Mouse (Mus musculus): ENCODE data around the gene Mfap2. TPM values are rescaled to one million over a fixed set of nuclear protein-coding genes. Genes with fewer than 3 reads are reported as not detected.

Mfap2 gene
- polyA plus RNA-seq (2017; shearing (Covaris generic)): not detected

DNA sequence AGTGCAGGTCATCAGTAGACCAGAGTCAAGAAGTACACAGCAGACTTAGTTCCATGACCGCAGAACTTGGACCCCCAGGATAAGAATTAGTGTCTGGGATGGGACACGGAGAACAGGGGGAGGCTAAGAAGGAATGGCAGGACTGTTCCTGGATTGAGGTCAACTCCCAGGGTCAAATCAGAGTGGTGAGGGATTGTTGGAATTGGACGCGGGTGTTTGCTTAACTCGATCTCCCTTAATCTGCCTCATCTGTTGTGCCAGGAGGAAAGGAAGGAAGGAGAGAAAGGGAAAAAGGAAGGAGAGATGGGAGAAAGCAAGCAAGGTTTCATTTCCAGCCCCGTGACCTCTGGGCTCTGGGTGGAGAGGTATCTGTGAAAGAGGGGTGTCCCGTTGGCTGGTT, at the start of gene Mfap2:
Gene Mfap2, plus strand, starts transcription at position 301 of the 400 bp plus-strand sequence.
- no peak for ATAC-seq

GRCm38 (mm10) chr4:140960781-140961466, 49.3 kb upstream of the Mfap2 start, which contains the start of gene Sdhb:
Sdhb (plus strand) TSS chr4:140961203.
- ATAC-seq: peak; percentile 88

- peak; percentile 57 for ATAC-seq
Measured at GRCm38 (mm10) chr4:140961467-140962206, 48.6 kb upstream of the Mfap2 start.

DNA sequence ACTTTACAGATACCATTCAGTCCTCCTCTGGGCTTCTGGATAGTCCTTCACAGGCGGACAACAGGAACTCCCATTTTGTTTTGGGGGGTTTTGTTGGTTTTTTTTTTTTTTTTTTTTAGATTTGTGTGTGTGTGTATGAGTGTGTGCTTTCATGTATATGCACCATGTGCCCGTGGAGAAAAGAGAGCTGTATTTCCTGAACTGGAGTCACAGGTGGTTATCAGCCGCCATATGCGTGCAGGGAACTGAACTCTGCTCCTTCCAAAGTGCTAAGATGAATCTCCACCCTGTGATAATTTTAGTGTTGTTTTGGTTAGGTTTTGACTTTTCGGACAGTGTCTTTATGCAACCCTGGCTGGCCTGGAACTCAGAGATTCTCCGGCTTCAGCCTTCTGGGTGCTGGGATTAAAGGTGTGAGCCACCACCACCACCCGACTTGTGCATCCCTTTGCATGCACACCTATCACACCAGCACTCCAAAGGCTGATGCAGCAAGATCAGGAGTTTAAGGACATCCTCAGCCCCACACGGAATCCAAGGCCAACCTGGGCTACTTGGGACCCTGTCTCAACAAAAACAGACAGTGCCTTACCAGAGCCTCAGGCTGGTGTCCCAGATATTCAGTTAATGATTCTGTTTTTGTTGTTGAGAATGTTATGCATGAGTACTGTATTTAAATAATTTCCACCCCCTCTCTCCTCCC, 47.9 kb upstream of the Mfap2 start:
- no peak for ATAC-seq

GRCm38 (mm10) chr4:140962950-140963349, 47.3 kb upstream of the Mfap2 start:
- ATAC-seq: no peak

GRCm38 (mm10) chr4:140963941-140964597, 46.1 kb upstream of the Mfap2 start:
- no peak for ATAC-seq

GRCm38 (mm10) chr4:140964620-140965019, 45.6 kb upstream of the Mfap2 start:
- ATAC-seq: peak; percentile 31

GRCm38 (mm10) chr4:140967386-140968159, 42.6 kb upstream of the Mfap2 start:
- no peak for ATAC-seq

GRCm38 (mm10) chr4:140971691-140972090, 38.5 kb upstream of the Mfap2 start:
- no peak for ATAC-seq

GRCm38 (mm10) chr4:140974408-140974807, 35.8 kb upstream of the Mfap2 start:
- no peak for ATAC-seq

DNA sequence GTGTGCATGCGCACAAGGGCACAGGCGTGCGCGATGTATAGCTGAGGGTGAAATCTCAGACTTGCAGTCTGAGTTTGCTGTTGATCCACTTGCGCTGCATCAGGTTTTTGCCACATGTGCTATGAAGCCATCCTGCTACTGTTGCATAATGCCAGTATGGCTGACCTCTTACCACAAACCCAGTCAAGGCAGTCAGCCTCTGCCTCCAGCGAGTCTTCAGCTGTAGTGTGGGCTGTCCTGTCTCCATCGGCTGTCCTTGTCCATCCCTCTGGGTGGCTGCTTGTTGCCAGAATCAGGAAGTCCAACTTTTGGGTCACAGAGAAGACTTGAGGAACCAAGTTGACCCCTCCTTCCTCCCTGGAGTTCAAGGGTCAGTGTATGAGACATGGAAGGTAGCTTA, 34.9 kb upstream of the Mfap2 start:
- ATAC-seq: no peak

DNA sequence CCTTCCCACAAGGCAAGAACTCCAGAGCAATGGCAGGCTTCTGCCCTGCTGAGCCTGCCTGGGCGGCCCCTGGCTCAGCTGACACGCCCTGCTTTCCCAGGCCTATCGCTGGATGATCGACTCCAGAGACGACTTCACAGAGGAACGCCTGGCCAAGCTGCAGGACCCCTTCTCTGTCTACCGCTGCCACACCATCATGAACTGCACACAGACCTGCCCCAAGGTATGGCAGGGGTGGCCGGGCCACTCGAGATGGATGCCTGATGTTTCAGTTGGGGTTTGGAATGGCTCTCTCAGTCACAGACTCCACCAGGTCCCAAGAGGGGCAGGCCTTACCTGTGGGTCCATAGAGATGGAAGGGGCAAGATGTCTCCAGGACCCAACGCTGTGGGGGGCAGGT, 32.9 kb upstream of the Mfap2 start:
- ATAC-seq: no peak

GRCm38 (mm10) chr4:140977886-140978692, 32.1 kb upstream of the Mfap2 start:
- peak; percentile 47 for ATAC-seq

DNA sequence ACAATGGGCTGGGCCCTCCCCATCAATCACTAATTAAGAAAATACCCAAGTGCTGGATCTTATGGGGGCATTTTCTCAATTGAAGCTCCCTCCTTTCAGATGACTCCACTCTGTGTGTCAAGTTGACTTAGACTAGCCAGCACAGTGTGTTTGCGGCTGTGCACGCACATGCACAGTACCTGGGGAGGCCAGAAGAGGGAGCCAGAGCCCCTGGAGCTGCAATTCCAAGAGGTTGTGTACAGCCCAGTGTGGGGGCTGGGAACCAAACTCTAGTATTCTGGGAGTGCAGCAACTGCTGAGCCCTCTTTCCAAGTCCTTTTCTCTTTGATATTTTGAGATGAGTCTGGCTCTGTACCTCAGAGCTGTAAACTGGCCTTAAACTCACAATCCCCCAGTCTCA, 28.6 kb upstream of the Mfap2 start:
- no peak for ATAC-seq

- no peak for ATAC-seq
Measured at GRCm38 (mm10) chr4:140982808-140983207, 27.4 kb upstream of the Mfap2 start.

DNA sequence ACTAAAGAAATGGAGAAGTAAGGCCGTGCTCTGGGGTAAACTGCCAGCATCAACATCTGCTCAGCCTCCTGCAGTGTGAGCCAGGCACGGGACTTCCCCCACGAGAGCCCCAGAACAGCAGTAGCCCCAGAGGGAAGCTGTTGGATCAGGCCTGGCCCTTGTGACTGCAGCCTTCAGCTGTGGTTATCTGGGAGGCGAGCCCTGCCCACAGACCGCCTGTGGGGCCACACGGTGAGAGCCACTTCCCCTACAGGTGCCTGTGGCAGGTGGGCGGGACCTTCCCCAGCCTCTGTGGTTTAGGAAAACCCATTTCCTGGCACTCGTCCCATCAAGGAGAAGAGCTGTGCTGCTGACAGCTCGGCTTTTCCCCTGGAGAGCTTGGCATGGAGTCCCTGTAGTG, 26.8 kb upstream of the Mfap2 start:
- ATAC-seq: peak; percentile 65

DNA sequence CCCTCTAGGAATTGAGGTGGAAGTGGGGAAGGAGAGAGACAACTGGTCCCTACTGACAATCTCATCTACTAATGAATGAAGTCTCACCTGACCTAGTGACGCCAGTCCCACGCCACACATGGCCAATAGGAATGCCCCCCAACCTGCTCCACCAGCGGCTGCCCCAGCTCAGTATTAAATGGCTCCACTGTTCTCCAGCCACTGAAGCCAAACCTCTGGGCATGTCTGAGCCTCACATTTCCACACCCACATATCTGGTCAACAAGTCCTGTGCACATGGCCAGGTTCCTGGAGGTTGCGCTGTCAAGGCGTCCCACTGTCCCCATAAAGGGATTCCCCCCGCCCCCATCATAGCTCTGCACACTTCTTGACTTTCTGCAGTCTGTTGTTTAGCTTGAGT, 25.7 kb upstream of the Mfap2 start:
- ATAC-seq: no peak

DNA sequence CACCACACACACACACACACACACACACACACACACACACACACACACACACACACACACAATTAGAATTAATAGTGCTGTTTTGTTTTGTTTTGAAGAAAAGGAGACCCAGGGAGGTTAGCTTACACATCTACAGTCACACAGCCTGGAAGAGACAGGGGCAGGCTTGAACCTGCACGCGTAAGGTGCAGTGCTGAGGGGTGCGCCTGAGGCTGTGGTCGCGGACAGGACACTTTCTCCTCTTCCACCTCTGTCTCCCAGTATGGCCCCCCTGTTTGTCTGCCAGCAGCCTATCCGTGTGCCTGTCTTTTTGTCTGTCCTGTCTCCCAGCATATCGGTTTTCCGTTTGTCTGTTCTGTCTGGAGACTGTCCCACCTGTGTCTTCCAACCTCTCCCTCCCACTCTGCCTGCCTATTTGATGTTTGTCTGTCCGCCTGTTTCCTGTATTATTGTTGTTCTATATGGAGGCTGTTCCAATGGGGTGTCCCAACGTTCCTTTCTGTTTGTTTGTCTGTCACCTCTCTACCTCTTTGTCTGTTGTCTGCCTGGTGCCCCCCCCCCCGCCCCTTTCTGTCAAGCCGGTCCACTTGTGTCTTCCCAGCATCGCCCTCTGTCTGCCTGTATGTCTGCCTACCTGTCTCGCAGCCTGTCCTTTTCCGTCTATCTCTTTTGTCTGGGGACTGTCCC, 24.1 kb upstream of the Mfap2 start:
- ATAC-seq: peak; percentile 36

DNA sequence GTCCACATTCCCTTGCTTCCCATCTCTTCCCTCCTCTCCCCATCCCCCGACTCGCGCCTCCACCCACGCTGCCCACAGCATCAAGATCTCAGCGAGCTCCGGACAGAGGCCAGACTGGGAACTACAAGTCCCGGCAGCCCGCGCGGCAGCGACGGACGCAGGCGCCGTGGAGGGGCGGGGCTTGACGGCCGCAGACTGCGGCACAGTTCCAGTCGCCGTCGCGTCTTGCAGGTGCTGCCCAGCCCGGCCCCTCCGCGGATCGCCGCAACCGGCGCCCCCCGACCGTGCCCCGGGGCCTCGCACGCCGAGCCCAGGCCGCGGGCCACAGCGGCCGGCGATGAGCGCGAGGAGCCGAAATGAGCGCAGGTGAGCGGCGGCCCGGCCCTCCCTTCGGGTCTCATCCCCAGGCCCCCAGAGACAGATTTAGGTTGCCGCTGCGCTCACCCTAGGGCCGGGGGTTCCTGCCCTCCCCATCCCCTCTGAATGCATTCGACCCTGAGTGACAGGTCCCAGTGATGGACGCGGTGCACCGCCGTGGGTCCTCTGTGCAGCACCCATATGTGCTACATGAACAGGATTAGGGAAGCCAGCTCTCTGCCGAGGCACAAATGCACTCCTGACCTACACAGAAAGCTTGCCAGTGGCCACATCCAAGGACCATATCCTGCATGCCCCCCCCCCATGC, 23.4 kb upstream of the Mfap2 start, which contains the start of gene Atp13a2:
Gene Atp13a2, plus strand, starts transcription at position 163 of the 685 bp plus-strand sequence.
- peak; percentile 78 for ATAC-seq

DNA sequence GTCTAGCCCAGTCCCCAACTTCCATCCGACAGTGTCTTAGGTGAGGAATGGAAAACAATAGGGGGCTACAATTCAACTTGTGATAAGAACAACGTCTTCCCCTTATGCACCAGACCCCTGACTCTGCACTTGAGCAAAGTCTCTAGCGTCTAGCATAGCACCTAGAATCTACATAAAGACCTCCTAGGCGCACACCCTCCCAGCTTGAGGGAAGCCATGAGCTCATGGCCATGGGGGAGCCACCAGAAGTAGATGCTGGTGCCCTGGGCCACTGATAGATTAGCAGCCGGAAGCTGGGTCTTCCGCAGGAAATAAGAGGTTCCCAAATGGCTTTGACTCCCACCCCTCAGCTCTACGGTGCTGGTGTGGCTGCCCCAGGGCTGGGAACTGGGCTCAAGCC, 22.7 kb upstream of the Mfap2 start:
- peak; percentile 40 for ATAC-seq

Measured in CD4-positive, CD25-positive, alpha-beta regulatory T cell, adult 4 months (primary cell).